Comparison of ENCODE assay signal across 8 mouse cellular contexts in genomic region chr10:80622661-80623456, GRCm38 (mm10). TPM values are rescaled to one million over a fixed set of nuclear protein-coding genes. Genes with fewer than 3 reads are reported as not detected.
DNase-seq lines count a peak whose midpoint lies in the region; ATAC-seq and TF ChIP-seq lines count a peak whose summit lies in the region.

Gene Csnk1g2, plus strand, starts transcription at chr10:80622838.

- no peaks in the 10 kb centered on the region for H3K36me3 ChIP-seq in hindbrain, embryonic 14.5 days (replicated peaks; ENCODE audit: control insufficient read depth, insufficient read depth)

- intact Hi-C loops in left cerebral cortex, adult 2 months (cut with DNase I) = loop anchor here (1.0 to 2.0 kb wide), 5 partner anchors 20 to 80 kb away; partner anchors contain the start of genes Btbd2, Izumo4 and Klf16

- no peaks in the 10 kb centered on the region for H3K27me3 ChIP-seq in hindbrain, embryonic 14.5 days (ENCODE audit: control insufficient read depth, insufficient read depth, low read length)

- peak within 1 kb of the TSS; percentile 87 for H3K4me3 ChIP-seq in hindbrain, embryonic 14.5 days (replicated peaks; ENCODE audit: low read length)
- H3K4me3 ChIP-seq in left cerebral cortex, adult 2 months = peak within 1 kb of the TSS; percentile 87

- peaks cover 30% of the 10 kb centered on the region for H3K4me1 ChIP-seq in hindbrain, embryonic 14.5 days (replicated peaks; ENCODE audit: control insufficient read depth, insufficient read depth, low read length)

- ATAC-seq in hindbrain, embryonic 14.5 days (ENCODE audit: low FRiP score) = peak; percentile 1; the same call in 1 of the 2 replicates
- ATAC-seq in megakaryocyte, adult 5-6 weeks (ENCODE audit: poor library complexity, severe bottlenecking) = no peak

- TF ChIP-seq CTCF in brain, embryonic 14.5 days (IDR thresholded peaks at IDR 0.05; ENCODE audit: borderline replicate concordance, extremely low read depth, insufficient read depth, insufficient read length) = no peak
- TF ChIP-seq CTCF in left cerebral cortex, adult 2 months (IDR thresholded peaks at IDR 0.05) = no peak

- WGBS in hindbrain, embryonic 14.5 days = under 1% methylated on average over 72 of the region's 85 CpGs

- no peaks in the 10 kb centered on the region for H3K9me3 ChIP-seq in hindbrain, embryonic 14.5 days (ENCODE audit: control insufficient read depth, low read length)

- H3K9ac ChIP-seq in hindbrain, embryonic 14.5 days = peak within 1 kb of the TSS; percentile 89

- H3K27ac ChIP-seq in hindbrain, embryonic 14.5 days = peak within 1 kb of the TSS; percentile 94
- peak within 1 kb of the TSS; percentile 97 for H3K27ac ChIP-seq in left cerebral cortex, adult 2 months

- DNase-seq in frontal cortex, adult 2 months (ENCODE audit: extremely low spot score in 1 of 2, low spot score in 1 of 2) = peak; percentile 44 to 45
- DNase-seq in frontal cortex, postnatal 36 days (ENCODE audit: low spot score in 2 of 2) = no peak
- DNase-seq in brain, embryonic 14.5 days (ENCODE audit: low read depth) = peak; percentile 11
- DNase-seq in frontal cortex, postnatal 14 days (ENCODE audit: low spot score in 2 of 2) = peak; percentile 62 to 64
- no peak for DNase-seq in hindbrain, embryonic 14.5 days (ENCODE audit: low spot score)
- DNase-seq in left cerebral cortex, adult 2 months (ENCODE audit: extremely low spot score in 1 of 2, low spot score in 2 of 2) = peak; percentile 55 to 61
- DNase-seq in spleen, postnatal 4 days (ENCODE audit: low spot score in 2 of 2) = peak; percentile 75 to 89

- TF ChIP-seq POLR2A in brain, embryonic 14.5 days (IDR thresholded peaks at IDR 0.05; ENCODE audit: borderline replicate concordance, extremely low read depth, insufficient read depth, insufficient read length, poor library complexity, severe bottlenecking) = peak; percentile 96

- H3K4me2 ChIP-seq in hindbrain, embryonic 14.5 days (replicated peaks) = peak within 1 kb of the TSS; percentile 99

RNA-seq across cellular contexts. Expression of gene Csnk1g2, which starts in this region (rescaled TPM):
- polyA plus RNA-seq in frontal cortex, adult 2 months (2012; rRNA removed) = 252 and 270 TPM in 2 replicates
- 213 and 237 TPM in 2 replicates for polyA plus RNA-seq in brain, embryonic 14.5 days (2012; rRNA removed)
- 65.4 and 76.4 TPM in 2 replicates for polyA plus RNA-seq in hindbrain, embryonic 14.5 days (2014; fragmentation: Nextera tagmentation; extraction: Ambion mirVana)
- 100 to 1,000 TPM; 244 to 251 TPM for total RNA-seq in left cerebral cortex, adult 2 months (2021)
- 34.5 and 46.0 TPM in 2 replicates for total RNA-seq in megakaryocyte, adult 5-6 weeks (2015)
- total RNA-seq in megakaryocyte, adult 5-6 weeks (2017) = 127 and 144 TPM in 2 replicates

Comparison
In these comparisons a context has a peak if more than half of its experiments do, and no peak if none do; other contexts are left out.
1. DNase-seq: peak in frontal cortex, adult 2 months (2 of 2), brain, embryonic 14.5 days (single experiment), frontal cortex, postnatal 14 days (2 of 2), left cerebral cortex, adult 2 months (2 of 2) and spleen, postnatal 4 days (2 of 2); none in frontal cortex, postnatal 36 days (0 of 2) and hindbrain, embryonic 14.5 days (single experiment).